ENCODE assay signal across 9 mouse cellular contexts in genomic region chr7:143469946-143470345, GRCm38 (mm10). TPM values are rescaled to one million over a fixed set of nuclear protein-coding genes. Genes with fewer than 3 reads are reported as not detected.
DNase-seq lines count a peak whose midpoint lies in the region; ATAC-seq and TF ChIP-seq lines count a peak whose summit lies in the region.
"Had no signal": no experiment of that assay in that cellular context is flagged by ENCODE, and none has a peak within 500 bp of the region (broad histone marks: within the 10 kb centered on the region; RNA-seq: fewer than 3 reads in every experiment).

No protein-coding gene starts in this region.

- no peak overlapping the region for H3K27ac ChIP-seq in hindbrain, embryonic 10.5 days
- no peak overlapping the region for H3K27ac ChIP-seq in hindbrain, embryonic 12.5 days
- no peak overlapping the region for H3K27ac ChIP-seq in forebrain, embryonic 13.5 days
- no peak overlapping the region for H3K27ac ChIP-seq in left cerebral cortex, adult 2 months
- H3K27ac ChIP-seq in midbrain, embryonic 14.5 days (replicated peaks; ENCODE audit: low read depth, low read length) = no peak overlapping the region
- H3K27ac ChIP-seq: liver, embryonic 15.5 days had no signal

- H3K9me3 ChIP-seq in hindbrain, embryonic 10.5 days = peaks cover 2% of the 10 kb centered on the region; the same call in 1 of the 2 replicates
- no peaks in the 10 kb centered on the region for H3K9me3 ChIP-seq in hindbrain, embryonic 12.5 days (replicated peaks)
- H3K9me3 ChIP-seq in forebrain, embryonic 13.5 days (replicated peaks) = no peaks in the 10 kb centered on the region
- H3K9me3 ChIP-seq in midbrain, embryonic 14.5 days (ENCODE audit: control insufficient read depth, low read length) = no peaks in the 10 kb centered on the region
- H3K9me3 ChIP-seq: liver, embryonic 15.5 days had no signal

- ATAC-seq in hindbrain, embryonic 12.5 days (ENCODE audit: low FRiP score) = no peak
- peak; percentile 54 for ATAC-seq in forebrain, embryonic 13.5 days
- no peak for ATAC-seq in midbrain, embryonic 14.5 days (ENCODE audit: low FRiP score, low TSS enrichment)

- H3K4me1 ChIP-seq in hindbrain, embryonic 10.5 days (replicated peaks) = peaks cover 42% of the 10 kb centered on the region
- H3K4me1 ChIP-seq in hindbrain, embryonic 12.5 days = peaks cover 16% of the 10 kb centered on the region
- peaks cover 24% of the 10 kb centered on the region for H3K4me1 ChIP-seq in forebrain, embryonic 13.5 days
- peaks cover 9% of the 10 kb centered on the region for H3K4me1 ChIP-seq in midbrain, embryonic 14.5 days (ENCODE audit: control insufficient read depth, insufficient read depth, low read length)

- no peak overlapping the region for H3K4me3 ChIP-seq in hindbrain, embryonic 10.5 days
- H3K4me3 ChIP-seq in hindbrain, embryonic 12.5 days = no peak overlapping the region
- H3K4me3 ChIP-seq in forebrain, embryonic 13.5 days = no peak overlapping the region
- H3K4me3 ChIP-seq in left cerebral cortex, adult 2 months = no peak overlapping the region
- no peak overlapping the region for H3K4me3 ChIP-seq in midbrain, embryonic 14.5 days (replicated peaks; ENCODE audit: low read depth, low read length)
- H3K4me3 ChIP-seq: liver, embryonic 15.5 days had no signal

- TF ChIP-seq CTCF in left cerebral cortex, adult 2 months (IDR thresholded peaks at IDR 0.05) = peak; percentile 96

- H3K27me3 ChIP-seq in hindbrain, embryonic 10.5 days (ENCODE audit: insufficient read depth, poor library complexity, severe bottlenecking) = peaks cover 37% of the 10 kb centered on the region
- H3K27me3 ChIP-seq in hindbrain, embryonic 12.5 days = peaks cover 8% of the 10 kb centered on the region
- peaks cover 29% of the 10 kb centered on the region for H3K27me3 ChIP-seq in forebrain, embryonic 13.5 days
- no peaks in the 10 kb centered on the region for H3K27me3 ChIP-seq in midbrain, embryonic 14.5 days (ENCODE audit: control insufficient read depth, insufficient read depth, low read length)

- no peaks in the 10 kb centered on the region for H3K36me3 ChIP-seq in hindbrain, embryonic 10.5 days
- H3K36me3 ChIP-seq in hindbrain, embryonic 12.5 days = no peaks in the 10 kb centered on the region
- H3K36me3 ChIP-seq in forebrain, embryonic 13.5 days (ENCODE audit: poor library complexity, severe bottlenecking) = no peaks in the 10 kb centered on the region
- no peaks in the 10 kb centered on the region for H3K36me3 ChIP-seq in midbrain, embryonic 14.5 days (ENCODE audit: control insufficient read depth, insufficient read depth, low read length)
- H3K36me3 ChIP-seq: liver, embryonic 15.5 days had no signal

- intact Hi-C loops in left cerebral cortex, adult 2 months (cut with DNase I) = loop anchor here (5.0 to 10.0 kb wide), 4 partner anchors 292 to 575 kb away; partner anchors contain the start of genes Trpm5 and Tspan32

- 22% methylated on average over 8 of the region's 8 CpGs for WGBS in hindbrain, embryonic 10.5 days
- 19% methylated on average over 8 of the region's 8 CpGs for WGBS in hindbrain, embryonic 12.5 days
- 19% methylated on average over 8 of the region's 8 CpGs for WGBS in forebrain, embryonic 13.5 days
- 19% methylated on average over 8 of the region's 8 CpGs for WGBS in midbrain, embryonic 14.5 days

- H3K9ac ChIP-seq in hindbrain, embryonic 12.5 days = no peak overlapping the region
- no peak overlapping the region for H3K9ac ChIP-seq in forebrain, embryonic 13.5 days
- H3K9ac ChIP-seq in midbrain, embryonic 14.5 days (replicated peaks; ENCODE audit: low read length) = no peak overlapping the region
- H3K9ac ChIP-seq: liver, embryonic 15.5 days had no signal

- DNase-seq in hindbrain, embryonic 10.5 days (ENCODE audit: low spot score) = peak; percentile 81
- peak; percentile 42 for DNase-seq in c-Kit-positive CD71-positive TER-119-positive erythroid progenitor cells, embryonic 14.5 days (ENCODE audit: low spot score)
- peak; percentile 88 for DNase-seq in heart, postnatal 4 days
- peak; percentile 70 to 82 for DNase-seq in left cerebral cortex, adult 2 months (ENCODE audit: extremely low spot score in 1 of 2, low spot score in 2 of 2)
- peak; percentile 92 for DNase-seq in midbrain, embryonic 14.5 days
- DNase-seq in spleen, postnatal 10 days (ENCODE audit: low spot score in 2 of 2) = peak; percentile 45 to 79

- H3K4me2 ChIP-seq in hindbrain, embryonic 12.5 days (replicated peaks) = no peak overlapping the region
- H3K4me2 ChIP-seq in forebrain, embryonic 13.5 days = no peak overlapping the region
- H3K4me2 ChIP-seq in midbrain, embryonic 14.5 days (ENCODE audit: low read length) = no peak overlapping the region
- H3K4me2 ChIP-seq: liver, embryonic 15.5 days had no signal

RNA-seq across cellular contexts. Expression of gene Slc22a18, which starts 3.6 kb away (rescaled TPM):
- 0.39 and 0.58 TPM in 2 replicates for polyA plus RNA-seq in hindbrain, embryonic 10.5 days (2016; fragmentation: Nextera tagmentation; extraction: Ambion mirVana)
- polyA plus RNA-seq in hindbrain, embryonic 12.5 days (2016; fragmentation: Nextera tagmentation; extraction: Ambion mirVana) = 0.63 and 0.72 TPM in 2 replicates
- polyA plus RNA-seq in forebrain, embryonic 13.5 days (2015; fragmentation: Nextera tagmentation; extraction: Ambion mirVana) = 0.15 and 0.45 TPM in 2 replicates
- under 1 TPM; 0.45 to 0.55 TPM for total RNA-seq in heart, postnatal 4 days (2021)
- total RNA-seq in left cerebral cortex, adult 2 months (2021) = under 1 TPM; 0.58 to 0.81 TPM
- 0.20 and 0.78 TPM in 2 replicates for polyA plus RNA-seq in midbrain, embryonic 14.5 days (2014; fragmentation: Nextera tagmentation; extraction: Ambion mirVana)

RNA-seq across cellular contexts. Expression of gene Cdkn1c, which starts 9.1 kb away (rescaled TPM):
- polyA plus RNA-seq in hindbrain, embryonic 10.5 days (2016; fragmentation: Nextera tagmentation; extraction: Ambion mirVana) = 438 and 682 TPM in 2 replicates
- polyA plus RNA-seq in hindbrain, embryonic 12.5 days (2016; fragmentation: Nextera tagmentation; extraction: Ambion mirVana) = 1,001 and 1,276 TPM in 2 replicates
- 140 and 149 TPM in 2 replicates for polyA plus RNA-seq in forebrain, embryonic 13.5 days (2015; fragmentation: Nextera tagmentation; extraction: Ambion mirVana)
- 10 to 100 TPM; 56.1 to 60.4 TPM for total RNA-seq in heart, postnatal 4 days (2021)
- total RNA-seq in left cerebral cortex, adult 2 months (2021) = 10 to 100 TPM; 10.3 to 10.7 TPM
- 271 and 417 TPM in 2 replicates for polyA plus RNA-seq in midbrain, embryonic 14.5 days (2014; fragmentation: Nextera tagmentation; extraction: Ambion mirVana)

RNA-seq across cellular contexts. Expression of gene Phlda2, which starts 33.0 kb away (rescaled TPM):
- polyA plus RNA-seq in hindbrain, embryonic 10.5 days (2016; fragmentation: Nextera tagmentation; extraction: Ambion mirVana) = 0.92 and 1.5 TPM in 2 replicates
- polyA plus RNA-seq in hindbrain, embryonic 12.5 days (2016; fragmentation: Nextera tagmentation; extraction: Ambion mirVana) = 3.3 TPM in 2 replicates
- polyA plus RNA-seq in forebrain, embryonic 13.5 days (2015; fragmentation: Nextera tagmentation; extraction: Ambion mirVana) = 0.55 TPM in 1 of 2 replicates, not detected in the other
- total RNA-seq in heart, postnatal 4 days (2021) = not detected
- total RNA-seq in left cerebral cortex, adult 2 months (2021) = not detected
- polyA plus RNA-seq in midbrain, embryonic 14.5 days (2014; fragmentation: Nextera tagmentation; extraction: Ambion mirVana) = 0.45 TPM in 1 of 2 replicates, not detected in the other

Comparison
In these comparisons a context has a peak if more than half of its experiments do, and no peak if none do; other contexts are left out.
1. DNase-seq: peak in every context shown above with its lines; median percentile 92 in midbrain, embryonic 14.5 days; 88 in heart, postnatal 4 days; 81 in hindbrain, embryonic 10.5 days; 76 in left cerebral cortex, adult 2 months; 62 in spleen, postnatal 10 days; 42 in c-Kit-positive CD71-positive TER-119-positive erythroid progenitor cells, embryonic 14.5 days.